Mouse (Mus musculus): ENCODE results near the gene Pih1d2. TPM values are rescaled to one million over a fixed set of nuclear protein-coding genes. Genes with fewer than 3 reads are reported as not detected.

Pih1d2 gene
- polyA plus RNA-seq, 1 experiment from 2014 or later: 7.0 TPM

- Histone ChIP-seq H3K4me3 (no peak overlapping the region), H3K9me3 (no peaks in the 10 kb centered on the region), H3K9ac (replicated peaks) (no peak overlapping the region), H3K4me2 (replicated peaks) (no peak overlapping the region), H3K36me3 (peaks cover 27% of the 10 kb centered on the region), H3K4me1 (no peaks in the 10 kb centered on the region), H3K27me3 (no peaks in the 10 kb centered on the region), H3K27ac (replicated peaks) (no peak overlapping the region)
- 36% methylated on average over 5 of the region's 5 CpGs for WGBS
- 0 out of 2 replicates have a peak, but pooled peaks have one; percentile 12 for ATAC-seq (ENCODE audit: low FRiP score, low read depth)
Measured at GRCm38 (mm10) chr9:50670690-50671089, 53.6 kb downstream of the Pih1d2 start.

Other genes with a start within 250 kb of the Pih1d2 start
- 0.37 and 0.63 TPM in 2 replicates for gene Plet1, start 122.8 kb upstream of the Pih1d2 start, polyA plus RNA-seq (2016; fragmentation: Nextera tagmentation; extraction: Ambion mirVana)
- 97.4 and 102 TPM in 2 replicates for gene Pts, start 88.6 kb upstream of the Pih1d2 start, polyA plus RNA-seq (2016; fragmentation: Nextera tagmentation; extraction: Ambion mirVana)
- 21.9 and 29.2 TPM in 2 replicates for gene Il18, start 62.5 kb upstream of the Pih1d2 start, polyA plus RNA-seq (2016; fragmentation: Nextera tagmentation; extraction: Ambion mirVana)
- gene Bco2, start 62.1 kb upstream of the Pih1d2 start, polyA plus RNA-seq (2016; fragmentation: Nextera tagmentation; extraction: Ambion mirVana): 0.17 and 0.48 TPM in 2 replicates
- 0.48 and 0.93 TPM in 2 replicates for gene Tex12, start 56.0 kb upstream of the Pih1d2 start, polyA plus RNA-seq (2016; fragmentation: Nextera tagmentation; extraction: Ambion mirVana)
- gene Sdhd, start 13.5 kb upstream of the Pih1d2 start, polyA plus RNA-seq (2016; fragmentation: Nextera tagmentation; extraction: Ambion mirVana): 209 and 224 TPM in 2 replicates
- 344 and 368 TPM in 2 replicates for gene Timm8b, start 13.4 kb upstream of the Pih1d2 start, polyA plus RNA-seq (2016; fragmentation: Nextera tagmentation; extraction: Ambion mirVana)
- gene Nkapd1, start 143 bp downstream of the Pih1d2 start, polyA plus RNA-seq (2016; fragmentation: Nextera tagmentation; extraction: Ambion mirVana): 27.7 and 28.0 TPM in 2 replicates
- 45.8 and 51.1 TPM in 2 replicates for gene Dlat, start 42.5 kb downstream of the Pih1d2 start, polyA plus RNA-seq (2016; fragmentation: Nextera tagmentation; extraction: Ambion mirVana)
- 28.5 and 32.0 TPM in 2 replicates for gene Dixdc1, start 122.2 kb downstream of the Pih1d2 start, polyA plus RNA-seq (2016; fragmentation: Nextera tagmentation; extraction: Ambion mirVana)
- 0.42 and 0.56 TPM in 2 replicates for gene 2310030G06Rik, start 129.2 kb downstream of the Pih1d2 start, polyA plus RNA-seq (2016; fragmentation: Nextera tagmentation; extraction: Ambion mirVana)
- 6.0 and 7.5 TPM in 2 replicates for gene Cryab, start 134.0 kb downstream of the Pih1d2 start, polyA plus RNA-seq (2016; fragmentation: Nextera tagmentation; extraction: Ambion mirVana)
- 0.48 TPM in 1 of 2 replicates, not detected in the other for gene Hspb2, start 135.0 kb downstream of the Pih1d2 start, polyA plus RNA-seq (2016; fragmentation: Nextera tagmentation; extraction: Ambion mirVana)
- gene Fdxacb1, start 150.9 kb downstream of the Pih1d2 start, polyA plus RNA-seq (2016; fragmentation: Nextera tagmentation; extraction: Ambion mirVana): 11.7 and 12.5 TPM in 2 replicates
- gene Alg9, start 157.7 kb downstream of the Pih1d2 start, polyA plus RNA-seq (2016; fragmentation: Nextera tagmentation; extraction: Ambion mirVana): 42.6 and 42.8 TPM in 2 replicates
- gene 1110032A03Rik, start 158.2 kb downstream of the Pih1d2 start, polyA plus RNA-seq (2016; fragmentation: Nextera tagmentation; extraction: Ambion mirVana): 37.6 and 42.0 TPM in 2 replicates
- 90.9 and 93.6 TPM in 2 replicates for gene Ppp2r1b, start 228.0 kb downstream of the Pih1d2 start, polyA plus RNA-seq (2016; fragmentation: Nextera tagmentation; extraction: Ambion mirVana)

Measured in midbrain, embryonic 12.5 days (tissue).